Mouse (Mus musculus) adrenal gland, postnatal 36 days (tissue): ENCODE results near the gene Fcamr. TPM values are rescaled to one million over a fixed set of nuclear protein-coding genes. Genes with fewer than 3 reads are reported as not detected.
A peak's percentile ranks its signal among the peaks of the same experiment; 100 is the strongest.

Experiments
- DNase-seq, 2 experiments: peaks; one replicate each; pipeline ENCODE4 v3.0.0; 2021; ENCODE audit warnings: mixed read lengths in 1 of 2
- long read RNA-seq, 2 experiments: library from polyadenylated mRNA; stranded (forward); transcript quantifications; one replicate each; pipeline ENCODE4 v2.0.0; 2021; ENCODE audit warnings: borderline sequencing depth in 2 of 2
- total RNA-seq, 2 experiments: library from RNA; stranded (reverse); gene quantifications; 2 replicates each; pipeline ENCODE4 v1.2.3; 2021

The Fcamr gene
- not detected for total RNA-seq
- long read RNA-seq, experiment 1: 0 reads
- long read RNA-seq, experiment 2: 0 reads

DNA sequence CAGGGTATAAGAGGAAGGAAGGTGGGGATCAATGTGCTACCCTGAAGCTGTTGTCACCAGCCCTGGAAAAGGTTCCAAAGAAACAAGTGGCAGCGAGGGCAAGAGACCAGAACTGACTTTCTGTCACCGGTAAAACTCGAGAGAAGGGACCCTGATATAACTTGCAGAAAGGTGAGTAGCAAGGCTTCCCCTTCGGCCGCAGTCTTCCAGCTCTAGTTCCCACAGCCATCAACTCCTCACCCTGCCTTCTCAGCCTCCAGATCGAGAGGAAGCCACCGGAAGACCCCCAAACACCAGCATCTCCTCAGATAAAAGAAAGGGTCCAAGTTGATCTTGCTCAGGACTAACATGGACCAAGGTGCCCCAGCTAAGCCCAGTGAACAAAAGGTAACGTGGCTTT is at the start of gene Fcamr:
Gene Fcamr (plus strand): TSS at position 301 of the 400 bp plus-strand sequence.
- DNase-seq: no peak

DNA sequence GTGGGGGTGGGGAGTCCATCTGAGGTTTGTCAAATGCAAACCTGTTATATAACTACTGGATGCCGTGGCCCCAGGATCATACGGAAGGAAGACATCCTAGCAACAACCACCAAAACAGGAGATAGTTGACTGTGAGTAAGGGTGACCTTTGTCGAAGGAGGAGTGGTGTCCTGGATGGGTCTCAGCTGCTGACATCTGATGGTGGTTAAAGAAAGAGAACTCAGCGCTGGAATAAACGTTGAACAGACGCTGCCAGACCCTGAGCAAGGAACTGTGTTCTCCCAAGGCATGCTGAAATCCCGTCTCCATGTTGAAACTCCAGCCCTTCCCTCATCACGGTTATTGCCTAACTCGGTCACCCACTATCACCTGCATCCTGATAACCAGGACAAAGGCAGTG is 41.0 kb upstream of the Fcamr start:
- DNase-seq: no peak

DNA sequence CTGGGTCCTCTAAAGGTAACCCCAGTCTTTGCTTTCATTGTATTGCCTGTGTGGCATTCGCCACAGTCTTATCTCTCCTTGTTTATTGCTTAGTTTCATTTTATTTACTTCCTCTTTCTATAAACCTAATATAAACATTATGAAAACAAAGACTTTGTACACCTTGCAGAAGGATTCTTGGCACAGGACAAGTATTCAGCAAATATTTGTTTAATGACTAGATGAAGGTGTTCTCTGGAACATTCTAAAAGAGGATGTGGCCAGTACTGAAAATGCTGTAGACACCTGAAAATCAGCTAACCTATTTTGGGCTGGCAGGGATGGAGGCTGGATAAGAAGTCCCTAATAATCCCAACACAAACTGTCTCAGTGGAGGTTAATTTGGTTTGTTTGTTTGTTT is 39.1 kb upstream of the Fcamr start:
- DNase-seq: no peak

DNA sequence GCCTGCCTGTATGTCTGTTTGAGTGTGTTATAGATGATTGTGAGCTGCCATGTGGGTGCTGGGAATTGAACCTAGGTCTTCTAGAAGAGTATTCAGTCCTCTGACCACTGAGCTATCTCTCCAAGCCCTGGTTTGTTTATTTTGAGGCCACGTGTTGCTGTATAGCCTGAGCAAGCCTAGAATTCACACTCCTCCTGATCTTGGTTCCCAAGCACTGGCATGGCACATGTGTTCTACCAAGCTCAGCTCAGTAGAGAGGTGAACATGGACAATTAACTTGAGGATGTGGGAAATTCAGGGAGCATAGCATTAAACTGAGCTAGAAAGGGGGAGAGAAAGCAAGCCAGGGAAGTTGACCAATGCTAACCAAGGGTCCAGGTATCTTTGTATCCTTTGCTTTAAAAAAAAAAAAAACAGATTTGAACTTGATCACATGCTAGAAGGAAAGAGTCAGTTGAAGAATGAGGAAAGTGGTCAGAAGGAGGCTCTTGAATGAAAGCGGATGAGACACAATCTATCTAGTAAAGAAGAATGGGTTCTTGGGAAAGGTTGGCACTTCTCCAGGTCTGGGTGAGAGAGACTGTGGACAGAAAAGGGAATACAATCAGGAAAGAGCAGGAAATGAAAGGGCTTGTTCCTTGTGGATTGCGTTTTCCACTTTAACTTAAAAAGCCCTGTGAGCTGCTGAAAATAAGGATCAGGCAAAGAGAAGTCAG is 38.5 kb upstream of the Fcamr start:
- no peak for DNase-seq

DNA sequence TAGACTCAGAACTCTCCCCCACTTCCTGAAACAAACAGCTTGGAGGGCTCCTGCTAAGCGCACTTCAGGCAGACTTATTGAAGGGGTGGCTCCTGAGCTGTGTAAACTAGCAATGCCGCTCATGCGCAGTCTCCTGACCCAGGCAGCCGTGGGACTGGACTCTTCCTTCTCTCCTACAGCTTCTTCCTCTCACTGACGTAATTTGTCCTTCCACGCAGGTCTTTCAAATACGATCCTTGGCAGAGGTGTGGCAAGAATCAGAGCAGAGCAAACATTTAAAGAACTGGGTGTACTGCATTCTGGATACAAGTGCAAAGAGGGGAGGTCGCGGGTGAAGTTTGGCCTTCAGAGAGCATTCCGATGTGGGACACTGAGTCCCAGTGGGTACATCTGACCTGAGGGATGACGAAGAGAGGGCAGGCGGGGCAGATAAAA is 36.7 kb upstream of the Fcamr start:
- peak in 1 of 2 experiments; percentile 42 for DNase-seq

DNA sequence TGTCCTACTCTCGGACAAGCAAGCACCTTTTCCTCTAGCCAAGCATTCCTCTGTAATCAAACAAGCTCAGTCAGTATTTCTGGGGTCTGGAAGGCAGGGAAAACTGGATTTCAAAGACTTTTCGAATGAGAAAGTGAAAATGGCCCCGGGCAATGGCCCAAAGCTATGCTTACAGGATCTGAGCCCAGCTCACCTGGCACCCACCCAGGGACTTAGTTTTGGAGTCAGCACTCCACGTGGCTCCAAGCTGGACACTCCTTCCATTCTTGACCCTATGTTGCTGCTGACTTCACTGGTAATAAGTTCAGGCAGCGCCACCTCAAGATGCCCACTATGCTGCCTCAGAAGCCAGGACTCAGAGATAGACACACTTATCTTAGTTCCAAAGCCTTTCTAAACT is 33.6 kb upstream of the Fcamr start:
- peak in 1 of 2 experiments; percentile 49 for DNase-seq

DNA sequence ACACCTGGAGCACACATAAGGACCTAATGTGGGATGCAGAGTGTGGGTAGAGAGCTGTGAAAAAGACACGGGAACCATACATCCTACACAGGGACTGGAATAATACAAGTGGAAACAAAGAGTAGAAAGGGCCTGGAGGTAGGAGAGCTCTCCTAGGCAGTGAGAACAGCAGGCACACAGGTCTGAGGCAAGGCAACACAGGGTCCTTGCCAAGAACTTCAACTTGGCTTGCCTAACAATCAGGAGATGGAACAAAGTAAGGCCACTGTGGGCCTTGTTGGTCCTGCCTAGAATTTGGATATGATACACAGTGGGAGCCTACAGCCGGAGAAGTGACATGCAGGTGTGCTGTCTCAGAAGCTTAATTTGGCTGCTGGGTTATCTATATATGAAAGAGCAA is 30.8 kb upstream of the Fcamr start:
- no peak for DNase-seq

DNA sequence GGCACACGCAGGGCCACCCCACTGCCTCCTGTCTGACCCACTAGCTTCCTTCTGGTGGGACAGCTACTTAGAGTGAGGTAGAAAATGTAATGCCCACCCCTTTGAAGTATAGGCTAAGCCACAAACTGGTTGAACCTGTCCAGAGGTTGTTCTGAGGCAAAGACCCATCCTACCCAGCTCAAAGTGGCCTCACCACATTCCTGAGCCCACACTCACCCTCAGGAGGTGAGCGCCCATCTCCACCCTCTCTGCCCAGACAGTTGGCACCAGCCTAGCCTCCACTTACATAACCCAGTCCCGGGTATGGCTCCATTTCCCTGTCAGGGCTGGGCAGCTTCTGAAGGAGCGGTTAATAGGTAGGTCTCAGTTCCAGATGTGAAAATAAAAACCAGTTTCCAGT is 30.2 kb upstream of the Fcamr start:
- DNase-seq: no peak

DNA sequence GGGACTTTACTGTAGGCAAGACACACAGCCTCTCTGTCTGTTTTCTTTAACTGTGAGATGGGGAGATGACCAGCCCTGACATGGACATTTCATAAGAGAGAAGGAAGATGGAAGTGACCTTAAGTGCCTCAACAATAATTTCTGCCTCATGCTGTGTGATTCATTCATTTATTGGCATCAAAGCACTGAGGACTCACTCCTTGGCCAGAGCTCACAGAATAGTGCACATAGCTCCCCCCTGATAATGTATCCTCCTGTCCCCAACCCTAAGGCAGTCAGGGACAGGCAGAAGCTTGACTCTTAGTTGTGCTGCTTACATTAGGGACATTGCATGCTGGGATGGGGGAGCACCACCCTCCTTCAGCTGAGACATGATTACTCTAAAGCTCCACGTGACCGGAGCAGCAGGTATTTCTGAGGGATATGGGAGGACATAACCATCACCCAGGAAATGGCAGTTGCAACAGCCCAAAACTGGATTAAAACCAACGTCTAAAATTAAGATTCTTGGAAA is 29.7 kb upstream of the Fcamr start:
- peak; percentile 24 to 25 for DNase-seq

DNA sequence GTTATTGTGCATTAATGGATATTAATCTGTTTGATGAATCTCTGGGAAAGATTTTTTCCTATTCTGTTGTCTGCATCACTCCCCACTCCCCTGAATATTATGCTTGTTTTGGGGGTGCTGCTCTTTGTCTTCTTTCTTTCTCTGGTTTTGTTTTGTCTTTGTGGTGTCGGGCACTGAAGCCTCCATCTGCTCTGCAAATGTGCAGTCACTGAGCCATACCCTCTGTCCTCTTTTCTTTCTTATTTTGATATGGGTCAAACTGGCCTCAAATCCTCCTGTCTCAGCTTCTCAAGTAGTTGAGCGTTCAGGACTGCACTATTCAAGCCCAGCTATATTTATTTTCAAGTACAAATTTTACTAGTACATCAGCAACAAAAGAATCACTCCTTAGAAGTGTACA is 25.5 kb upstream of the Fcamr start:
- DNase-seq: no peak

DNA sequence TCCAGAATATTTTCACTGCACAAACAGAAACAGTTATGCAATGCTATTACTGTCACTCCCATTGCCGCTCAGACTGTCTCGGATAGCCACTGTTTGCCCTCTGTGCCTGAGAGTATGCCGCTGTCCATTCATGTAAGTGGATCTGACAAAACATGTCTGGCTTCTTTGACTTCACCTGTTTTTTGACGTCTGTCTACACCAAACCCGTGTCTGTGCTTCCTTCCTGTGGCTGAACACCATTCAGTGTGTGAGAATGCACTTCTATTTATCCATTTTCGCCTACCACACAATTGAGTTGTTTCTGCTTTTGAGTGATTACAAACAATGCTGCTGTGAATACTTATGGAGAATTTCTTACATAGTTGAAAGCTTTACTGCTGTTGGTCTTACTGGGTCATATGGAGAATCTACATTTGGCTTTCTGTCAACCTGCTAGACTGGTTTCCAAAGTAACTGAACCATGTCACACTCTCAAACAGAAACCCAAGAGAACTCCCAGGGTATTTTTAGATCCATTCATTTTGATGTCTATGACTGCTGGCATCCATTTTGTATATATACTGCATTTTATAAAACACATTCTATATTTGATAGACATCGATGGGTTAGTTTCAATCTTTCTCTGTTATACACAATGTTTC is 24.9 kb upstream of the Fcamr start:
- no peak for DNase-seq

DNA sequence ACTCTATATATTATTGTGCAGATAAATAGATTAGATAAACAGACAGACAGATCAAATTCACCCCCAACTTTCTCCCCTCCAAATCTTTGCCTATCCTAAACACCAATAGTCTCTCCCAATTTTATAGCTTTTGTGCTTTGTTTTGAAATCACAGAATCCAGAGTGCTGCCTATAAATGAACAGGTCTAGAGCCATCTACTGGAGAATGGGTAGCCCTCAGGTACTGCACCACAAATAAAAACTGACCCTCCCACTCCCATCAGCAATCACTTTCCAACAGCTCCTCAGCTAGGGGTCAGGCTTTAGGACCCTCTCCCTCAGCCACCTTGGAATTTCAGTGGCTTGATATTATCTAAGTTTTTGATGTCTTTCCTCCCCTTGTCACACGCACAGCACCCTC is 24.1 kb upstream of the Fcamr start:
- DNase-seq: no peak

DNA sequence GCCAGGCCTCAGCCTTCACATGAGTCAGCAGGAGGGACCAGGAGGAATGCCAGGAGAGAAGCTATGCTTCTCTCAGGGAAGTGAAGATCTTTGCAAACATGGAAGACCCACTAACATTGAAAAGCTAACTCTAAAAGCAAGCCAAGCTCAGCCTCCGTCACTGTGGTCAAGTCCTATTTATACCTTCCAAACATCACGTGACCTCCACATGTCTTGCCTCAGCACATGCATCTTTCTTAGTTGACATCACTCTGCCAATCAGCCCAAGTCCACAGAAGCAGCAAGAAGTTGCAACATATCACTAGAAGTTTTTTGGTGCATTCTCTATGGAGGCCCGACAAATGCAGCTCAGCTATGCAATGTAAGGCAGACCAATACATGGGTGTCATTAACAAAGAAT is 20.8 kb upstream of the Fcamr start:
- no peak for DNase-seq

DNA sequence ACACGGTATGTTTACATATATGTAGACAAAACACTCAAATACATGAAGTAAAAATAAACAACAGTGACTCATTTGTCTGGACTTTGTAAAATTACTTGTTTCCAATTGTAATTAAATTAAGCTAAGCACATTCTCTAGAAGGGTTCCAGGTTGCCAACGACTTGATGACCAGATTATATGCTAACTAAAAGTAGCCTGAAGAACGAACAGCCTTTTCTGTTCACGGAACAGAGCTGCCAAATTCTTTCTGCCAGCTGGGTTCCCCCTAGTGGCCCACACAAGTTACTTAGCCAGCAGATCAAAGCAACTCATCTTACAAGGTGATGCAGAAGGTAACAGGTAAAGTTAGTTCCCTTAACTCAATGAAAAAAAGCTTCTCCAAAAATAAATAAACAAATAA is 16.6 kb upstream of the Fcamr start:
- peak; percentile 30 to 54 for DNase-seq

DNA sequence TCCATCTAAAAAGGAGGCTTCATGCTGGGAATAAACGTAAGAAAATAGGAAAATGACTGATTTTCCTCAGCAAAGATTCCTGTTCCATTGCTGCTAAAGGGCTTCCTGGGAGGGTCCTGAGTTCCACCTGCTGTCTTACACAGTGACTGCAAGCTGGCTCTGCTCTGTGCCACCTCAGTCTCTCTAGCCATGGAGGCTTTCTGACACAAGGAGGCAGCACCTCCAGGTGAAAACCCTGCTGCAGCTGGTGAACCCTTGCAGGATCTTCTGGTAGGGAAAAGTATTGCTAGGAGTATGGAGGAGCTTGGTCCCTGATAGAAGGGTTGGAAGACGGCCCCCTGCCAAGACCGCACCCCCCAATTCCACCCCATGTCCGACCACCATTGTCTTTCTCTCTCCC is 13.7 kb upstream of the Fcamr start:
- no peak for DNase-seq

DNA sequence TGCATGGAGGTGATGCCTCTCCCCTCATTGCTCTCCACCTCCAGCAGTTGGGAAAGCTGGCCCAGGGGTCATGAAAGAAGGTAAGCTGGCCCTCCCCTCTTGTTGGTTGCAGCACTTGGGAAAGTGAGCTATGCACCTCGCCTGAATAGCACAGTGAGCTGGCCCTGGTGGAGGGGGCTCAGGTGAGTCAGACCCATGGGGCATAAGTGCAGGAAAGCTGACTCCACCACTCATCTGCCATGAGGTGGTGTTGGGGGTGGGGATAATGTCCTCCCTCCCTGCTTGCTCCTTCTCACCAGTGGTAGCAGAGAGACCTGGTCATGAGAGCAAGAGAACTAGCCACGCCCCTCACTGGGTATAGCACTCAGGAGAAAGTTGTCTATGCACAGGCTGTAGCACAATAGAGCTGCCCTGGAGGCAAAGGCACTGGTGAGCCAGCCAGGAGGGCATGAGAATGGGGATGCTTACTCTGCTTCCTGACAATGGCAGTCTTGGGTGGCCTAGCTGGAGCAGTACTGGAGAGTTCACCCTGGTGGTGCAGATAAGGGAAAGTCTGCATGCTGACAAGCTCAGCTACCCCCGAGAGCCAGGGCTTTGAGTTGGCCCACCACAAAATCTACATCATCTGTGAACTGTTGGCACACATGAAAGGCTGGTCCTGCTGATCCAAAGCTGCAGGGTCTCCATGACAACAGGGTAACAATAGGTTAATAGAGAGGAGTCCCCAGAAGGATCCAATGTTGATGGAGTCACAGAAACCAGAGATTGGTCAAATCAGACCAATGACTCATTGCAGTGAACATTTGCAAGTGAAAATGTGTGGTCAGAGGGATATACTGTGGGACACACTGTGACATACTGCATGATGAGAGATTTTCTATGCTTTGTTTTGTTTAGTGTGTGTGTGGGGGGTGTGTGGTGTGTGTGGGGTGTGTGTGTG is 10.9 kb upstream of the Fcamr start:
- DNase-seq: no peak

DNA sequence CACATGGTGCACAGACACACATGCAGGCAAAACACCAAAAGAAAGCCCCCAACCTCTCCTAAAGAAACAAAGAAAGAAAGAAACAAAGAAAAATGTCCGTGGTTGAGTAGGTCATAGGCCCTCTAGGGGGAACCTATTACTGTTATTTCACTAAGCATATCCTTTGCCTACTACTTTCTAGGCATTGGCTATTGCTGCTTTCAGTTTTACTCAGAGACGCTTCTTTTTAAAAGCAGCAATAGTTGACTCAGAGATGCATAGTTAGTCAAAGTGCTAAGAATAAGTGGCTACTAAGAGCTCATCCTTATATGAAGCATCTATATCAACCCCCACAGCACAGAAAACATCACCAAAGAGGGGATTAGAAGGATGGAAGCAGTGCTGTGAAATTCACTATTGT is 5.4 kb upstream of the Fcamr start:
- no peak for DNase-seq

DNA sequence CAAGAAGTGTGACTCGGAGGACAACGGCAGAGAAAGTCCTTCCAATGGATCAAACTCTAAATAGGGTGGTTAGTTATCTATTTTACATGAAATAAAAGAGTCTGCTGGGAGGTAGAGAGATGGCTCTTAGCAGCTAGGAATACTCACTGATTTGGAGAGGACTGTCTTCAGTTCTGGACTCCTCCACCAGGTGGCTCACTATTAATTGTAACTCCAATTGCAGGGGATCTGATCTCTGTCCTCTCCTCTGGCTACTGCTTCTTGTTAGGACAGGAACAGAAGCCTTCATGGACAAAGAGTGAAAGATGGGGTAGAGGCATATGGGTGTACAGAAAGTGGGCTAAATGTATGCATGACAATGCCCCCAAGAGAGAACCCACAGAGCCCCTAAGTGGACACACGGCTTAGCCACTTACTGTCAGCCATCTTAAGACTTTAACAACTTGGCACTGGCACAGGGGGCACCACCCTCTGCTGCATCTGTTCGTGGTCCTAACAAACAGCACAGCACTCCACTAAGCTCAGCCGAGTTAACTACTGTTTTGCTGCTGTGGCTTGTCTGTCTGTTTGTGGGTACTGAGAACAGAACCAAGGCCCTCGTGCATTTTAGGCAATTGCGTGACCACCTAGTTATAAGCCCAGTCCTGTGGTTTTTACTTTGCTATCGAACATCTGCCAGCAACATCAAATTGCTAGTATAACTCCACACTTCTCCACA is 3.6 kb upstream of the Fcamr start:
- peak; percentile 26 to 65 for DNase-seq

DNA sequence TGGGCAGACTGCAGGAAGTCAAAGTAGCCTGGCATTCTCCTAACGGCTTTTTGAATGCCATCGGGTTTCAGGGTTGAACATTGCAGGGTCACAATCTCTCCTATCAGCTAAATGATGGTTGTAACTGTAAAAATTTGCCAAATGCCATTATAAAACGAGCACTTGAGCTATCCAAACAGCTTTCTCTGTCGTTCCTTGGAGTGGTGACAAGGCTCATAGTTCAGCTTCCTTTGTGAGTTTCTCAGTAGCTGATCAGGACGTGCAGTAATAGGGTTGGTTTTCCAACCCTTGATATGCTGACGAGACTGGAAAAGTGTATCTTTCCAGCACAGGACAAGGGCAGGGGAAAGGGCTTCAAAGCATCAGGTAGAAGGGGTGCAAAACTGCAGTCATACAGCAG is 2.7 kb upstream of the Fcamr start:
- DNase-seq: no peak

DNA sequence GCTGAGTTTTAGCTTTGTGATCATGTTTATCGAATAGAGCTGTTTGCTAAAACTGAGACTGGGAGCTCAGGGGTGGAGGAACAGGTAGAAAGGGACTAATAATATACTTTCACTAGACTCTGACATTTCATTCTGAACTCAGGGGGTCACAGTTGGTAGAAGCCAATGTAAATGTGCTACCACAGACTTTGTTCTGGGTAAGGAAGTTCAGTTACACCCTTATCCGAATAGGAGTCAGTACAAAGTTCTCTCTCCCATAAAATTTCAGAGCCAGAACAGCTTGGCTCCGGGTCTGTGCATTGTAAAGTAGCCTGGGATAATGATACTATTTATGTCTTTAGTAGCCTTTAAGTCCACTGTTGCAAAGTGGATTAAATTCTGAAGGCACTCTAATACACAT is 2.2 kb upstream of the Fcamr start:
- no peak for DNase-seq

DNA sequence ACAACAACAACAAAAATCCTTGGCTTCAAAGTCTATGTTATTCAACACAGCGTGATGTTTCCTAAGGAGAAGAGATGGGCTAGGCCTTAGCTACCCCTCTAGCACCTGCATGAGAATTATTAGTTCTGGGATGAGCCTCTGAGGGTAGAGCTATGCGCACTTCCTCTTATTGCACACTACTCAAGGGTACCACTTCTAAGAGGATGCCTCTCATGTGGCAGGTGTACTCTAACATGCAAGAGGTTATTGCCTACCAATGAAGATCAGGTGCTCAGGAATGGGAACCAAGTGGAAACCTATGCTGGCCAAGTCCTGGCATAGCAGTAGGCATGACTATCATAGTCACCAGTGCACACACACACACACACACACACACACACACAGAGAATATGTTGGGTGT is 1.3 kb upstream of the Fcamr start:
- no peak for DNase-seq

DNA sequence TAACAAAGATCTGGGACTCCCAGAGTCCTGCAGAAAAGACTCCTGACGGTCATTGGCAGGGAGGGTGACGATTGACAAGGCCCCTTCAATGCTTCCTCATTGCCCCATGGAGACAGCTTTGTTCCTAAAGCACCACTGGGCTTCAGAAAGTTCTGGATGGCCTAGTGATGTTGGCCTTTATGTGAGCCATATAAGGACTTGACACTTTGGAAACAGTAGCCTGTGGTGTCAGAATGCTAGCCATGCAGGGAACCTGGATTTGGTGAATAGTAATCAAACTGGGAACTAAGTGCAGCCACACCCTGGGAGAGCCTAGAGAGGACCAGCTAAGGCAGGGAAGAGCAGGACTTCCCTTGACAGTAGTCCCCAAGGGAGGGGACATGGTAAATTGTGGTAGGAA is 809 bp downstream of the Fcamr start:
- DNase-seq: no peak
